Mouse (Mus musculus): ENCODE data around the gene Mllt10.

Mllt10 gene

GRCm38 (mm10) chr2:18093858-18094257 lies 38.8 kb downstream of the Mllt10 start:
- no peak for DNase-seq (ENCODE audit: low spot score)

GRCm38 (mm10) chr2:18094319-18094718 lies 39.3 kb downstream of the Mllt10 start:
- no peak for DNase-seq (ENCODE audit: low spot score)

GRCm38 (mm10) chr2:18095804-18096203 lies 40.8 kb downstream of the Mllt10 start:
- no peak for DNase-seq (ENCODE audit: low spot score)

- DNase-seq (ENCODE audit: low spot score), result no peak
Measured at GRCm38 (mm10) chr2:18100914-18101313, 45.9 kb downstream of the Mllt10 start.

- no peak for DNase-seq (ENCODE audit: low spot score)
Measured at GRCm38 (mm10) chr2:18107561-18107960, 52.5 kb downstream of the Mllt10 start.

GRCm38 (mm10) chr2:18108214-18108613 lies 53.2 kb downstream of the Mllt10 start:
- no peak for DNase-seq (ENCODE audit: low spot score)

- DNase-seq (ENCODE audit: low spot score), result no peak
Measured at GRCm38 (mm10) chr2:18111411-18111810, 56.4 kb downstream of the Mllt10 start.

- DNase-seq (ENCODE audit: low spot score), result no peak
Measured at GRCm38 (mm10) chr2:18116432-18116831, 61.4 kb downstream of the Mllt10 start.

- DNase-seq (ENCODE audit: low spot score), result no peak
Measured at GRCm38 (mm10) chr2:18138131-18138530, 83.1 kb downstream of the Mllt10 start.

- no peak for DNase-seq (ENCODE audit: low spot score)
Measured at GRCm38 (mm10) chr2:18139646-18140045, 84.6 kb downstream of the Mllt10 start.

GRCm38 (mm10) chr2:18156131-18156530 lies 101.1 kb downstream of the Mllt10 start:
- DNase-seq (ENCODE audit: low spot score), result no peak

- DNase-seq (ENCODE audit: low spot score), result no peak
Measured at GRCm38 (mm10) chr2:18159426-18159825, 104.4 kb downstream of the Mllt10 start.

GRCm38 (mm10) chr2:18160992-18161391 lies 106.0 kb downstream of the Mllt10 start:
- DNase-seq (ENCODE audit: low spot score), result no peak

- DNase-seq (ENCODE audit: low spot score), result no peak
Measured at GRCm38 (mm10) chr2:18165511-18165910, 110.5 kb downstream of the Mllt10 start.

GRCm38 (mm10) chr2:18169174-18169948 lies 114.3 kb downstream of the Mllt10 start:
- no peak for DNase-seq (ENCODE audit: low spot score)

GRCm38 (mm10) chr2:18175234-18175633 lies 120.2 kb downstream of the Mllt10 start:
- DNase-seq (ENCODE audit: low spot score), result no peak

- no peak for DNase-seq (ENCODE audit: low spot score)
Measured at GRCm38 (mm10) chr2:18176235-18176634, 121.2 kb downstream of the Mllt10 start.

GRCm38 (mm10) chr2:18180323-18180722 lies 125.3 kb downstream of the Mllt10 start:
- no peak for DNase-seq (ENCODE audit: low spot score)

GRCm38 (mm10) chr2:18181631-18182030 lies 126.6 kb downstream of the Mllt10 start:
- DNase-seq (ENCODE audit: low spot score), result no peak

GRCm38 (mm10) chr2:18183079-18183478 lies 128.0 kb downstream of the Mllt10 start:
- no peak for DNase-seq (ENCODE audit: low spot score)

GRCm38 (mm10) chr2:18188367-18188766 lies 133.3 kb downstream of the Mllt10 start:
- DNase-seq (ENCODE audit: low spot score), result no peak

- DNase-seq (ENCODE audit: low spot score), result no peak
Measured at GRCm38 (mm10) chr2:18195285-18195684, 140.2 kb downstream of the Mllt10 start.

- no peak for DNase-seq (ENCODE audit: low spot score)
Measured at GRCm38 (mm10) chr2:18195691-18196396, 140.8 kb downstream of the Mllt10 start.
